Mouse (Mus musculus) skeletal muscle tissue, adult 2 months (tissue): ENCODE measurements around the gene Plxna3.
A peak's percentile ranks its signal among the peaks of the same experiment; 100 is the strongest.
"Not testable (repeated sequence)": the region's sequence is repeated elsewhere in the genome, so short reads cannot be mapped to it uniquely, and the experiment has no call there.

ENCODE experiments used
- DNase-seq: peaks from one replicate; pipeline ENCODE4 v3.0.0-alpha.2; 2012; ENCODE audit warnings: low read depth, low spot score

Gene Plxna3

GRCm38 (mm10) chrX:74328725-74329161 lies at the start of gene Plxna3:
TSS of gene Plxna3 (plus strand) at chrX:74329066.
- peak; percentile 29 for DNase-seq

GRCm38 (mm10) chrX:74281041-74281731 lies 47.7 kb upstream of the Plxna3 start:
- peak; percentile 68 for DNase-seq

- DNase-seq: peak; percentile 87
Observed at GRCm38 (mm10) chrX:74281732-74282394, 47.0 kb upstream of the Plxna3 start, which contains the start of the genes Taz and Dnase1l1. TSS of gene Taz (plus strand) at chrX:74281912. TSS of gene Dnase1l1 (minus strand) at chrX:74282337.

GRCm38 (mm10) chrX:74282395-74283091 lies 46.3 kb upstream of the Plxna3 start:
- peak; percentile 81 for DNase-seq

GRCm38 (mm10) chrX:74283092-74283437 lies 45.8 kb upstream of the Plxna3 start:
- no peak for DNase-seq

- DNase-seq: no peak
Observed at GRCm38 (mm10) chrX:74293431-74293830, 35.4 kb upstream of the Plxna3 start.

GRCm38 (mm10) chrX:74296538-74297448 lies 32.1 kb upstream of the Plxna3 start, which contains the start of gene Atp6ap1:
TSS of gene Atp6ap1 (plus strand) at chrX:74297097.
- DNase-seq: peak; percentile 92

GRCm38 (mm10) chrX:74298348-74298747 lies 30.5 kb upstream of the Plxna3 start:
- DNase-seq: no peak

- DNase-seq: no peak
Observed at GRCm38 (mm10) chrX:74299721-74300120, 29.1 kb upstream of the Plxna3 start.

- DNase-seq: peak; percentile 52
Observed at GRCm38 (mm10) chrX:74304867-74305700, 23.8 kb upstream of the Plxna3 start, which contains the start of gene Gdi1. TSS of gene Gdi1 (plus strand) at chrX:74304998.

GRCm38 (mm10) chrX:74312540-74313464 lies 16.1 kb upstream of the Plxna3 start, which contains the start of gene Fam50a:
TSS of gene Fam50a (plus strand) at chrX:74313033.
- peak; percentile 88 for DNase-seq

- DNase-seq: no peak
Observed at GRCm38 (mm10) chrX:74329215-74329671, 377 bp downstream of the Plxna3 start.

GRCm38 (mm10) chrX:74330166-74330930 lies 1.5 kb downstream of the Plxna3 start:
- no peak for DNase-seq

GRCm38 (mm10) chrX:74352645-74353466 lies 24.0 kb downstream of the Plxna3 start:
- DNase-seq: no peak

GRCm38 (mm10) chrX:74353467-74353770 lies 24.6 kb downstream of the Plxna3 start, which contains the start of gene Lage3:
TSS of gene Lage3 (minus strand) at chrX:74353618.
- DNase-seq: peak; percentile 56

GRCm38 (mm10) chrX:74357069-74357468 lies 28.2 kb downstream of the Plxna3 start:
- not testable (repeated sequence) for DNase-seq

- DNase-seq: no peak
Observed at GRCm38 (mm10) chrX:74359171-74359570, 30.3 kb downstream of the Plxna3 start.
